Mouse (Mus musculus) heart, adult 11 months (tissue): ENCODE results near the gene Ppme1.

Source experiments
- DNase-seq: peaks from one replicate; pipeline ENCODE4 v3.0.0; 2022

Gene Ppme1

GRCm38 (mm10) chr7:100371495-100372451 lies at the start of gene Ppme1, which contains the start of gene C2cd3:
Ppme1 (minus strand) TSS chr7:100372307.
C2cd3 (plus strand) TSS chr7:100372233.
- DNase-seq, result peak; percentile 100

GRCm38 (mm10) chr7:100408684-100409083 lies 36.6 kb upstream of the Ppme1 start:
- peak; percentile 41 for DNase-seq

GRCm38 (mm10) chr7:100407677-100408076 lies 35.6 kb upstream of the Ppme1 start:
- peak; percentile 63 for DNase-seq

- DNase-seq, result peak; percentile 35
Measured at GRCm38 (mm10) chr7:100402715-100403114, 30.6 kb upstream of the Ppme1 start.

GRCm38 (mm10) chr7:100400899-100401539 lies 28.9 kb upstream of the Ppme1 start:
- peak; percentile 7 for DNase-seq

- peak; percentile 93 for DNase-seq
Measured at GRCm38 (mm10) chr7:100399231-100399913, 27.3 kb upstream of the Ppme1 start.

GRCm38 (mm10) chr7:100392265-100392664 lies 20.2 kb upstream of the Ppme1 start:
- DNase-seq, result no peak

GRCm38 (mm10) chr7:100390166-100390565 lies 18.1 kb upstream of the Ppme1 start:
- no peak for DNase-seq

- DNase-seq, result no peak
Measured at GRCm38 (mm10) chr7:100388174-100388573, 16.1 kb upstream of the Ppme1 start.

GRCm38 (mm10) chr7:100383207-100383606 lies 11.1 kb upstream of the Ppme1 start:
- no peak for DNase-seq

- DNase-seq, result peak; percentile 57
Measured at GRCm38 (mm10) chr7:100381161-100381560, 9.1 kb upstream of the Ppme1 start.

GRCm38 (mm10) chr7:100378257-100378656 lies 6.2 kb upstream of the Ppme1 start:
- no peak for DNase-seq

- DNase-seq, result peak; percentile 2
Measured at GRCm38 (mm10) chr7:100372452-100372980, 409 bp upstream of the Ppme1 start.

GRCm38 (mm10) chr7:100364888-100365287 lies 7.2 kb downstream of the Ppme1 start:
- DNase-seq, result no peak

- no peak for DNase-seq
Measured at GRCm38 (mm10) chr7:100363162-100363561, 8.9 kb downstream of the Ppme1 start.

- DNase-seq, result no peak
Measured at GRCm38 (mm10) chr7:100357856-100358255, 14.3 kb downstream of the Ppme1 start.

GRCm38 (mm10) chr7:100356768-100357167 lies 15.3 kb downstream of the Ppme1 start:
- DNase-seq, result no peak

- no peak for DNase-seq
Measured at GRCm38 (mm10) chr7:100356324-100356723, 15.8 kb downstream of the Ppme1 start.

- no peak for DNase-seq
Measured at GRCm38 (mm10) chr7:100354984-100355383, 17.1 kb downstream of the Ppme1 start.

GRCm38 (mm10) chr7:100335921-100336320 lies 36.2 kb downstream of the Ppme1 start:
- peak; percentile 64 for DNase-seq

- peak; percentile 29 for DNase-seq
Measured at GRCm38 (mm10) chr7:100331269-100331668, 40.8 kb downstream of the Ppme1 start.

GRCm38 (mm10) chr7:100328636-100329035 lies 43.5 kb downstream of the Ppme1 start:
- peak; percentile 84 for DNase-seq

GRCm38 (mm10) chr7:100327514-100327913 lies 44.6 kb downstream of the Ppme1 start:
- peak; percentile 92 for DNase-seq
